Mouse (Mus musculus) C2C12 (cell line): ENCODE results near the gene Lrp2.

Experiments used
- CTCF ChIP-seq: IDR thresholded peaks from one replicate; pipeline ENCODE4 v1.5.1; 2011; ENCODE audit not compliant: control insufficient read depth, insufficient read depth, insufficient read length
- FOSL1 ChIP-seq: IDR thresholded peaks from one replicate; pipeline ENCODE4 v1.8.0; 2011; ENCODE audit warnings: mild to moderate bottlenecking, low read length; ENCODE audit not compliant: poor library complexity, insufficient read depth, severe bottlenecking
- MAX ChIP-seq: IDR thresholded peaks from one replicate; pipeline ENCODE4 v1.6.1; 2011; ENCODE audit warnings: mild to moderate bottlenecking, control low read depth
- MYOD1 ChIP-seq: IDR thresholded peaks from one replicate; pipeline ENCODE4 v1.6.1; 2011; ENCODE audit warnings: low read depth; ENCODE audit not compliant: control insufficient read depth, insufficient read length

DNA sequence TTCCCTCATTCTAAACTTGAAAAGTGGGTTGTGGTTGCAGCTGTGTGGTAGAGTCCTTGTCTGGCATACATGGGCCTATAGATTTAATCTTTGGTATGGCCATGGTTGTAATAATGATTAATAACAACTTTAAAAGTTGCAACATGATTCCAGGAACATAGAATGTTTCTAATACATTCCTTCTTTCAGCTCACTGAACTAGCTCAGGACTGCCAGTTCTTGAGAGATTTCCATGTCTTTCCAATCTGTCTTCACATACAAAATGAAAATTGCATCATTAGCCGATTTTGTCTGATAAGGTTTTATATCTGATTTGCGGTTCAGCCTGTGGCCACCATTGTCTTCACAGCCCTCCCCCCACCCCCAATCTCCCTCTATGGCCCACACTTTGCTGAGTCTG lies 5.8 kb downstream of the Lrp2 start:
- TF ChIP-seq CTCF (no peak), FOSL1 (no peak), MAX (no peak), MYOD1 (no peak)
